Mouse (Mus musculus): ENCODE results near the gene Sptbn4. TPM values are rescaled to one million over a fixed set of nuclear protein-coding genes. Genes with fewer than 3 reads are reported as not detected.

The Sptbn4 gene
- 0.56 TPM for polyA plus RNA-seq (2014; fragmentation: Illumina TruSeq; extraction: RNeasy Lipid Tissue Mini Kit (QIAGEN cat#74804); ENCODE audit: low read depth, low replicate concordance)

GRCm38 (mm10) chr7:27447419-27448286 lies at the start of gene Sptbn4, which contains the start of gene Blvrb:
Sptbn4 (minus strand) TSS chr7:27447686.
Blvrb (plus strand) TSS chr7:27447978.

GRCm38 (mm10) chr7:27486770-27487697 lies 39.5 kb upstream of the Sptbn4 start, which contains the start of gene Sertad1:
Sertad1 (plus strand) TSS chr7:27486910.

GRCm38 (mm10) chr7:27473156-27473834 lies 25.8 kb upstream of the Sptbn4 start, which contains the start of gene Sertad3:
Sertad3 (plus strand) TSS chr7:27473768.

GRCm38 (mm10) chr7:27356861-27357594 lies 90.5 kb downstream of the Sptbn4 start, which contains the start of gene Gm20479:
Gm20479 (minus strand) TSS chr7:27357419.

GRCm38 (mm10) chr7:27355745-27356240 lies 91.7 kb downstream of the Sptbn4 start, which contains the start of gene Shkbp1:
Shkbp1 (minus strand) TSS chr7:27356019.

GRCm38 (mm10) chr7:27337175-27337853 lies 110.2 kb downstream of the Sptbn4 start, which contains the start of gene Ltbp4:
Ltbp4 (minus strand) TSS chr7:27337692.

Other genes with a start within 250 kb of the Sptbn4 start
- 9.1 TPM for gene Itpkc, start 219.0 kb downstream of the Sptbn4 start, polyA plus RNA-seq (2014; fragmentation: Illumina TruSeq; extraction: RNeasy Lipid Tissue Mini Kit (QIAGEN cat#74804); ENCODE audit: low read depth, low replicate concordance)
- 26.0 TPM for gene Coq8b, start 214.7 kb downstream of the Sptbn4 start, polyA plus RNA-seq (2014; fragmentation: Illumina TruSeq; extraction: RNeasy Lipid Tissue Mini Kit (QIAGEN cat#74804); ENCODE audit: low read depth, low replicate concordance)
- 11.0 TPM for gene Numbl, start 189.3 kb downstream of the Sptbn4 start, polyA plus RNA-seq (2014; fragmentation: Illumina TruSeq; extraction: RNeasy Lipid Tissue Mini Kit (QIAGEN cat#74804); ENCODE audit: low read depth, low replicate concordance)
- 175 TPM for gene Ltbp4, start 110.0 kb downstream of the Sptbn4 start, polyA plus RNA-seq (2014; fragmentation: Illumina TruSeq; extraction: RNeasy Lipid Tissue Mini Kit (QIAGEN cat#74804); ENCODE audit: low read depth, low replicate concordance)
- gene Shkbp1, start 91.7 kb downstream of the Sptbn4 start, polyA plus RNA-seq (2014; fragmentation: Illumina TruSeq; extraction: RNeasy Lipid Tissue Mini Kit (QIAGEN cat#74804); ENCODE audit: low read depth, low replicate concordance) = 27.0 TPM
- 1.2 TPM for gene Gm20479, start 90.3 kb downstream of the Sptbn4 start, polyA plus RNA-seq (2014; fragmentation: Illumina TruSeq; extraction: RNeasy Lipid Tissue Mini Kit (QIAGEN cat#74804); ENCODE audit: low read depth, low replicate concordance)
- gene Blvrb, start 292 bp upstream of the Sptbn4 start, polyA plus RNA-seq (2014; fragmentation: Illumina TruSeq; extraction: RNeasy Lipid Tissue Mini Kit (QIAGEN cat#74804); ENCODE audit: low read depth, low replicate concordance) = 56.7 TPM
- gene Sertad3, start 26.1 kb upstream of the Sptbn4 start, polyA plus RNA-seq (2014; fragmentation: Illumina TruSeq; extraction: RNeasy Lipid Tissue Mini Kit (QIAGEN cat#74804); ENCODE audit: low read depth, low replicate concordance) = 7.5 TPM
- gene Sertad1, start 39.2 kb upstream of the Sptbn4 start, polyA plus RNA-seq (2014; fragmentation: Illumina TruSeq; extraction: RNeasy Lipid Tissue Mini Kit (QIAGEN cat#74804); ENCODE audit: low read depth, low replicate concordance) = 16.7 TPM
- 2.0 TPM for gene Prx, start 51.6 kb upstream of the Sptbn4 start, polyA plus RNA-seq (2014; fragmentation: Illumina TruSeq; extraction: RNeasy Lipid Tissue Mini Kit (QIAGEN cat#74804); ENCODE audit: low read depth, low replicate concordance)
- 1.7 TPM for gene Hipk4, start 75.6 kb upstream of the Sptbn4 start, polyA plus RNA-seq (2014; fragmentation: Illumina TruSeq; extraction: RNeasy Lipid Tissue Mini Kit (QIAGEN cat#74804); ENCODE audit: low read depth, low replicate concordance)
- gene Pld3, start 105.5 kb upstream of the Sptbn4 start, polyA plus RNA-seq (2014; fragmentation: Illumina TruSeq; extraction: RNeasy Lipid Tissue Mini Kit (QIAGEN cat#74804); ENCODE audit: low read depth, low replicate concordance) = 98.1 TPM
- gene 2310022A10Rik, start 105.5 kb upstream of the Sptbn4 start, polyA plus RNA-seq (2014; fragmentation: Illumina TruSeq; extraction: RNeasy Lipid Tissue Mini Kit (QIAGEN cat#74804); ENCODE audit: low read depth, low replicate concordance) = 13.5 TPM
- 123 TPM for gene Akt2, start 143.9 kb upstream of the Sptbn4 start, polyA plus RNA-seq (2014; fragmentation: Illumina TruSeq; extraction: RNeasy Lipid Tissue Mini Kit (QIAGEN cat#74804); ENCODE audit: low read depth, low replicate concordance)
- not detected for gene Ttc9b, start 206.2 kb upstream of the Sptbn4 start, polyA plus RNA-seq (2014; fragmentation: Illumina TruSeq; extraction: RNeasy Lipid Tissue Mini Kit (QIAGEN cat#74804); ENCODE audit: low read depth, low replicate concordance)
- gene Map3k10, start 226.9 kb upstream of the Sptbn4 start, polyA plus RNA-seq (2014; fragmentation: Illumina TruSeq; extraction: RNeasy Lipid Tissue Mini Kit (QIAGEN cat#74804); ENCODE audit: low read depth, low replicate concordance) = 15.8 TPM
- gene Zfp607b, start 241.7 kb upstream of the Sptbn4 start, polyA plus RNA-seq (2014; fragmentation: Illumina TruSeq; extraction: RNeasy Lipid Tissue Mini Kit (QIAGEN cat#74804); ENCODE audit: low read depth, low replicate concordance) = 2.6 TPM